Mouse (Mus musculus): ENCODE measurements at regions not wholly inside any gene's neighbourhood (a gene's known extent, or its start where the extent isn't known, plus 50 kb on each side); places are given as distances from the start of the nearest gene placed in this dataset.
A peak's percentile ranks its signal among the peaks of the same experiment; 100 is the strongest.

DNA sequence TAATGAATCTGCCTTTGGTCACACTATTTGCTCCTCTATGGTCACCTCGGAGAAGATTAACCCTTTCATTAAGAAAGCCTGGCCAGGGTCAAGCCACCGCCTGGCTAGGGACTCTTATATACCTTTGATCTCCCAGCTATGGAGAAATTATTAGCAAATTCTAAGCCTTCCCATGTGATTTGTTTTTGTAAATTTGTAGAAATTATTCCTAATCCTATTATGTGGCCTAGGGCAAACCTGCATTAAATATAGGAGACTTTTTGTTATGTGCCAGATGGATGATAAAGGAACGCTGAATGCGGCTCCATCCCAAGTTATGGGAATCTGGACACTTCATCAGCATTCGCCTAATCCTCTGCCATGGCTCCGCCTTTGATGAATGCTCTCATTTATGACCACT, 70.4 kb upstream of the Tmco5 start:
- DNase-seq (ENCODE audit: low read depth, low spot score) = no peak

DNA sequence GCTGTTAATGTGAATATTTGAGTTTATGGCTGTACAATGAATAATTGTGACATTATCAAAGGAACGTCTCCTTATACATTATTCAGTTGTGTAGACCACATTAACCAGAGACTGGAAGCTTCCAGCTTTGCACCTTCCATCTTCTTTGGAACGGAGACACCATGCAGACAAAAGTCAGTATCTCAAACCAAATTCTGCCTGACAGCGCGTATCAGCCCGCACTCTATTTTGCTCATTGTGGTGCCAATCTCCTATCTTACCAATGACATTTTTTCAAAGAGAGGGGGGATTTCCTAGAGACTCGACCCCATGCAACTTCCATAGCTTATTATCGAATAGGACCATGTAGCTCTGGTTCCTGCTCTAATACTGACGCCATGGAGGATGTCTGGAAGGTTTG, 69.9 kb upstream of the Tmco5 start:
- no peak for DNase-seq (ENCODE audit: low read depth, low spot score)

DNA sequence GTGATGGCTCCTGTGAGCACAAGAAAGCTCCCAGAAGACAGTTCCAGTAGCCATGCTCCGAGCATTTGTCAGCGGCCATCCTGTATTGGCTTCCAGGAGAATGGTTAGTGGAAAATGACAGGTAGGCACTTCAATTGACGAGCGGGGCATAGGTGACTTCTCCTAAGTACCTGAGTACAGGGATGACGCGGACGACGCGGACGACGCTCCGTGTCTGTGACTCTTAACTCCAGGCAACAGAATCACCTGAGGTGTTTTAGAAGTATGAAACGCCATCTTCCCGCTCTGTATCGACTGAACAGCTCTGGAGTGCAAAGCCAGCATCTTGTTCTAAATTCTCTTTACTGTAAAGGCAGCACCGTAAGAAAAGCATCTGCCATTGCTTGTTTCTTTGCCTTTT, 68.4 kb upstream of the Tmco5 start:
- no peak for DNase-seq (ENCODE audit: low read depth, low spot score)

DNA sequence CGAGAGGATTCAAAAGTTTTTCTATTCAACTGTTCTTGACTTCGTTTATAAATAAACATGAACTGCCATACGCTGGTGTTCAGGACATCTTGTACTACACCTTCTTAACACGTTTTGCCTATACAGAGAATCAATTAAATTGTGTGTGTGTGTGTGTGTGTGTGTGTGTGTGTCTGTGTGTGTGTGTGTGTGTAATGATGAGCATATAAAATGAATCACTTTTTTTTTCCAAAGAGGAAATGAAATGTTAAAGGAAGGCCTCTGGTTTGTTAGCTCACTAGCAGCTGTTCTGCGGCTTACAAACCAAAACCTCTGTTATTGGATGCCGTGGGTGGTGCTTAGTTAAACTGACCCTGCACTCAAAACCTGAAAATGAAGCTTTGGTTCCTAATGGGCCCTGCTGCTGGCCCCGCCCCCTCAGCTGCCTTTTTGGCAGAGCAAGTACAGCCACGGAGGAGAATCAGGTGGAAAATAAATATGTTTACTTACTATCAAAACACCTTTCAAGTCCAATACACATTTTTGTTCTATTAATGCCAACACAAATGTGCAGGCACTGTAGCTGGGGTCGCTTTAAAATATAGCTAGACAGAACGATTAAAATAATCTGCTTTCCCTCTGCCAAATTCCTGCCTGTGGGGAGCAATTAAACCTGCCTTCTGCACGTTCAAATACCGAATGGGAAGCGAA, 65.5 kb upstream of the Tmco5 start:
- no peak for DNase-seq (ENCODE audit: low read depth, low spot score)

DNA sequence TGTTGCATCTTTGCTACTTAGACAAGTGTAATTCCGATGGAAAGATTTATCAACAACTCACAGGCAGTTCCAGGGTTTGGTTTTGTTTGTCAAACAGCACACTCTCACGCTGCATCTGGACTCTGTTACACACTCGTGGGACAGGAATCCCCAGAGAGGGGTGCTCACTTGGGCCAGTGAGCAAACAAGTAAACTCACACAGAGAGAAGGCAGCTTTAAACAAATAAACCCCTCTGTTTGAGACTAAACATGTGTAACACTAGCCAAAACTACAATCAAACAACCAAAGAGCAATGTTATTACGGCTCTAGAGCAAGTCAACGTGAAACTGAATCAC, 65.0 kb upstream of the Tmco5 start:
- DNase-seq (ENCODE audit: low read depth, low spot score) = no peak

DNA sequence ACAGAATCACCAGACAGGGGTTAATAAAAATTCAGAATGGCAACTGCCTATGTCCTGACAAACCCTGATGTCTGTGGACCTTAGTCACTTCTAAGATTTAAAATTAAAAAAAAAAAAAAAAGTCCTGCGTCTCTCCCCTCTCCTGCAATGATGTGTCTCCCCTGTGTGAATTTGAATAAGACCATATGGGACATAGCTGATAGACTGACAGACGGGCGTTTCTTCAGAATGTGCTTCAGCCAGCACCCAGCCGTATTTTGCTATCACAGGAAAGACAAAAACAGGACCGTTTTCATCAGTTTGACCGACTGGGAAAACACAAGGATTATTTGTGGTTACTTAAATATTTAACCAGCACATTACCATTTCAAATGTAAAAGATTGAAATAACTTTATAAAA, 61.4 kb upstream of the Tmco5 start:
- no peak for DNase-seq (ENCODE audit: low read depth, low spot score)

DNA sequence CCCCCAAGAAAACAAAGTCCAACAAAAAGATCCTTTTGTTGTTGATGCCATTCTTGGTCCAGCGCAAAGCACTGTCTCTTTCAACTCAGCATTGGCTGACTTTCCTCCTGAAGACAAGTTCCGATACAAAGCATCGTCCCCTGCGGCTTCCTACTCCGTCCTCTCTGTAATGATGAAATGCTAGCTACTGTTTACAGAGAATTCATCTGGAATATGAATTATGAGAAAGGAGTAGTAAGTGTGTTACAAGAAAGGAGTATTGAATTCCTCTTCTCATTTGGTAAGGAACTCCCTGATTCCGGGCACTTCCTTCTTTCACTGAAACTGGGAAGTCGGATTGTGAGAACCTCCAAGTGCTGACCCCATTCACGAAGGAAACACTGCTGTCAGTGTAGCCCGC, 60.9 kb upstream of the Tmco5 start:
- DNase-seq (ENCODE audit: low read depth, low spot score) = no peak

DNA sequence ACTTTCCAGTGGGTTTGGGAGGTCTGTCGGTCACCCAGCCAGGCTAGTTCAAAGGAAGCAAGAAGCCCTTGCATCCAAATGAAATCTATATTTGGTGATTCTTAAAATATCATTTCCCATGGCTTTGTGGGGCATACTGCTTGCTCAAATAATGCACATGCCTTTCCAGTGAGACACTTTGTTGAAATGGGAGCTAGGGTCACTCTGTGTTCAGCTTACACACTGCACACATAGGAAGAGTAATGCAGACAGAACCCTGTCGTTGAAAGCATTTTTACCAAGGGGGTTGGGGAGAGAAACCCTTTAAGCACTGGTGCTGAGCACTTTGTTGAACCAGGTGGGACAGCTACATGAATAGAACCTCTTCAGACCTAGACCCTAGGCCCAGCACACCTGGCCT, 59.9 kb upstream of the Tmco5 start:
- DNase-seq (ENCODE audit: low read depth, low spot score) = no peak

DNA sequence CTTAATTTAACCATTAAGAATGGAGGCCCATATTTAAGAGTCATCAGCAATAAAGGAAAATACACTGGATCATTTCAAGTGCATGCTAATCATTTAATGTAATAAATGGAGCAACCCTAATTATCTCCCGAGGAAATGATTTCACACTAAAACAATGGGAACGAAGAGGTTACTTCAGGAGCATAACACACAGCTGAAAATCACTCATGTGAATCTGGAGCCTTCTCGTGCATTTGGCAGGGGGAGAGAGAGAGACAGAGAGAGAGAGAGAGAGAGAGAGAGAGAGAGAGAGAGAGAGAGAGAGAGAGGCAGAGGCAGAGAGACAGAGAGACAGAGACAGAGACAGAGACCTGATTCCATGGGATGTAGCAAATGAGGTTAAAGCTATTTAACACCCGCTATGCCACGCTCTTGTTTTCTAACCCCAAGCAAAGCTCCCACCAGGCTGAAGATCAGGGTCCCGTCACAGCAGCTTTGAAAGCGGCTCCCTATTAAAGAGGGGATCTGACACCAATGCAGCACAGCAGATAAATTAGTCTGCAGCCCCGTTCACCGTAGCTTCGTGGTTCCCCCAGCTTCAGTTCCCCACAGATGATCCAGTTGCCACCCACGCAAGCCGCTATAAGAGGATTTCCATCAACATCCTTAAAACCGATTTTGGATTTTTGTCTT, 59.3 kb upstream of the Tmco5 start:
- DNase-seq (ENCODE audit: low read depth, low spot score) = no peak

DNA sequence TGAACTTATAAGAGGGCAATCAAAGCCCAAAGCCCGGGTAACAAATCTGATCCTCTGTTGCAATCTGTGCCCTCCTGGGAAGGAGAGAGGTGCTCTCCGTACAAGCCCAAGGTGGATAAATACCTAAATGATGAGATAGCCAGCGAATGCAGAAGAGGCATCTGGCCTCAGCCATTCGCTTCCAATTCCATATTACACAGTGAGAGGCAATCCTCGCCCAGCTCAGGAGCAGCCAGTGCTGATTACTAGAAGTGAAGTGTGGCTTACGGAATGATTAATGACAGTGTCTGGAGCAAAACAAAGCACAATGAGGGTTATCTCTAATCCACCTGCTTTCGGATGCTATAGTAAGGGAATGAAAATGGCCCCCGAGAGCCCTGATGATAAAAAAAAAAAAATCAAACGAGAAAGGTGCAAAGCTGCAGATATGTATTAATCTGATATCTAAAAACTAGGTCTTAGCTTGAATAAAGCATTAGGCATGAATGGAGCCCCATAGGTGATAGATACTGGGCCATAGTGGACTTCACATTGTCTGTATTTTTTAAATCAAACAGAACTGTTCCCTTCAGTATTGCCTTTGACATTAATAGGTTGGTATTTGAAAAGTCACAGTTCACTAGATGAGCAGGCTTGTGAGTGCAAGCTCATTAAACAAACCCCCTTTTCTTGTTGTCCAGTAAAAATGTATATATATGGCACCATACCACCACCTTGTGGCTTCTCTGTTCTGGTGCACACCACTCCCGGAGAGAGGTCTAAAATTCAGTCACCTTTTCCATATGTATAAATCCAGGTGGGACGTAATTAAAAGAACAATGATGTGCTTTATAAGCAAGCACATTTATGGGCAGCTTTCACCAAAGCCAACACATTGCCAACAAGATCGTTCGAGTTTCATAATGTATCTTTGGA, 57.4 kb upstream of the Tmco5 start:
- DNase-seq (ENCODE audit: low read depth, low spot score) = peak; percentile 53
